Mouse (Mus musculus): Measurements from ENCODE around the gene Eif4enif1.

DNA sequence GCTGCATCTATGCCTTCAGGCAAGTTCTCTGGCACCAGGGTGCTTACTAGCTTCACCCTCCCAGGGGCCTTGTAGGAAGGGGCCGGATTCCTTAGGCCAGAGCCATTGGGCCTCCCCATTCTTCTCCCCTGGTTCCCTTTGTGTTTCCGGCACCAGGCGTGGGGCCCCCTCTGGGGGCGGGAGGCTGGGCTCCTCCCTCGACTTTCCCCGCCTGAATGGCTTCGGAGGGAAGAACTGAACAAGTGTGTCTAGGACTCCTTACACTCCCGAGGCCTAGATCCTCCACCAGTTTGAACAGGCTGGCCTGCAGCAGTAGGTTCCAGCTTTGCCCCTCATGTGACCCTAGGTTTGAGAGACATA lies 89.8 kb downstream of the Eif4enif1 start:
- TF ChIP-seq CTCF (IDR thresholded peaks at IDR 0.05; ENCODE audit: control insufficient read depth, insufficient read depth, low read length) (no peak), POLR2A (IDR thresholded peaks at IDR 0.05; ENCODE audit: borderline replicate concordance, control insufficient read depth, low read depth, low read length) (peak; percentile 37; the same call in 1 of the 2 replicates)
